Mouse (Mus musculus) spleen, postnatal 14 days (tissue): ENCODE data around the gene Zfp553.

ENCODE experiments used
- DNase-seq, 2 experiments: peaks; one replicate each; pipeline ENCODE4 v3.0.0; 2021 to 2022; ENCODE audit warnings: low spot score in 2 of 2

Zfp553 gene

GRCm38 (mm10) chr7:127271093-127271492 is 38.2 kb downstream of the Zfp553 start:
- DNase-seq: no peak

GRCm38 (mm10) chr7:127272566-127272965 is 39.7 kb downstream of the Zfp553 start:
- DNase-seq: no peak

DNA sequence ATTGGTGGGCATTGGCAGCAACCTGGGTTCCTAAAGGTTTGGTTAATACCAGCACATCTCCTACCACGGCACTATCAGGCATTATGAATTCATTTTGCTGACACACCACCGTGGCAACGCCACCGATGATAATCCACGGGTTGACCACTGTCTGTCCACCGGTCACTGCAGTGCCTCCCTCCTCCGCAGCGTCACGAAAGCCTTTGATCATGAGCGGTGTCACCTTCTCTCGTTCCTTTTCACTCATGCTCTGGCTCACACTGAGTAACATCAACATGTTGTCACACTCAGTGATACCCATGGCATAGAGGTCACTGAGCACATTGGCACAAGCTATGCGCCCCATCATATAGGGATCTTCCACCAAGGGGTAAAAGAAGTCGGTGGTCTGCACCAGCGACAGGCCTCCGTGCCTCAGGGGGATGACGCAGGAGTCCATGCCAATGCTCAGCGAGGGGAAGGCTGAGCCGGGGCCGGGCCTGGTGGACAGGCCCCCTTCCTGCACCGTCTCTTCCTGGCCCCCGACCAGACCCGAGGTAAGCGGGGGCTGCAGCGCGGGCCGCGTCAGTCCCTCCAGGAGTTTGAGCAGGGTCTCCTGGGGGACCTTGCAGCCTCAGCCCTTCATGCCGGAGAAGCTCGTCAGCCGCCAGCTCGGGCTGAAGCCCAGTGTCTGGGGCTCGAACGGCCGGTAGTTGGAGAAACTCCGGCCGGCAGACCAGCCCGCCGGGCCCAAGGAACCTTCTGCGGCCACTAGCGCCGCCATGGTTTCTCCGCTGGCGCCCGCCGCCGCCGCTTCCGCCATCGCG is 40.5 kb downstream of the Zfp553 start:
- DNase-seq: peak in 1 of 2 experiments; percentile 19

- peak; percentile 94 for DNase-seq
Observed at GRCm38 (mm10) chr7:127273925-127274789, 41.3 kb downstream of the Zfp553 start, which contains the start of gene Sephs2. Gene Sephs2 (minus strand): TSS chr7:127274055.

GRCm38 (mm10) chr7:127276519-127276961 is 43.7 kb downstream of the Zfp553 start:
- DNase-seq: no peak

DNA sequence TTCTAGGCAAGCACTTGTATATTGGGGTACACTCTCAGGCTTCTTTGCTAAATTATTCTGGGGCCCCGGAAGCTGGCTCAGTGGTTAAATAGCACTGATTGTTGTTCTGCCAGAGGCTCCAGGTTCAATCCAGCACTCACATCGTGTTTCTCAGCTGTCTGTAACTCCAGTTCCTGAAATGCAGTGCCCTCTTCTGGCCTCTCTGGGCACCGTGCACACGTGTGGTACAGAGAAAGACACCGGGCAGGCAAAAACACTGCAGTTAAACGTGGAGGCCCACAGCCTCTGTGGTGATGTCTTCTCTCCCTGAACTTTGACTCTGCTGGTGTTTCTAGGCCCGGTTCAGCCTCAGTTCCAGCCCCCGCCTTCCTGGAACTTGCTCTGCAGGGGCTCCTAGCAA is 45.5 kb downstream of the Zfp553 start:
- DNase-seq: peak; percentile 31 to 54

DNA sequence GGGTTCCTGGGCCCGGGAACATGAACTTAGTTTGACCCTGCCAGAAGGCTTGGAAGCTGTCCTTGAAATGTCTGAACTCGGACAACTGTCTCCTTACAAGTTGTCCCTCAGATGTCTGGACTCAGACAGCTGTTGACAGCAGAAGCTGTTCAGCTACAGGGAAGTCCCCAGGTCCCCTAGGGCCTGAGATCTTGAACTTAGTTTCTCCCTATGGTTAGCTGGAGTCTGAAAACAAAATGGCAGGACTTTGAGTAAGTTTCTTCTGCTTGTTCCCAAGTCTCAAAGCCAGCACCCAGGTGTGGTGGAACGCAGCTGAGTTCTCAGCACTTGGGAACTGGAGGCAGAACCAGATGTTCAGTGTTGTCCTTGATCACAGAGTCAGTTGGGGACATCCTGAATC is 47.2 kb downstream of the Zfp553 start:
- DNase-seq: no peak

DNA sequence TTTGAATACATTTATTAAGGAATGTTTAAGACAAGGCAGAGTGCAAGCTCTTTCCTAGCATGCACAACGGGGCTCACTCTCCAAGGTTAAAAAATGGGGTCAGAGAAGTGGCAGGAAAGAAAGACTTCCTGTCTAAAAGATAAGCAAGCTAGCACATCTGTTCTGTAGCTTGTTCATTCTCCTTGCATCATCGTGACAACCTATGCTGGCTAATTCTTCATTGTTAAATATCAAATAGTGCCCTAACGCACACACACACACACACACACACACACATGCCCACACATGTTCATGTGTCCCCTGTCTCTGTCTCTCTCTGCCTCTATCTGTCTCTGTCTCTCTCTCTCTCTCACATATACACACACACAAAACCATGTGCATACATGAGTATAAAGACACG is 48.3 kb downstream of the Zfp553 start:
- no peak for DNase-seq

GRCm38 (mm10) chr7:127282190-127282589 is 49.3 kb downstream of the Zfp553 start:
- no peak for DNase-seq

- no peak for DNase-seq
Observed at GRCm38 (mm10) chr7:127285154-127285553, 52.3 kb downstream of the Zfp553 start.
